ENCODE assay signal across 9 mouse cellular contexts in the genomic region with DNA sequence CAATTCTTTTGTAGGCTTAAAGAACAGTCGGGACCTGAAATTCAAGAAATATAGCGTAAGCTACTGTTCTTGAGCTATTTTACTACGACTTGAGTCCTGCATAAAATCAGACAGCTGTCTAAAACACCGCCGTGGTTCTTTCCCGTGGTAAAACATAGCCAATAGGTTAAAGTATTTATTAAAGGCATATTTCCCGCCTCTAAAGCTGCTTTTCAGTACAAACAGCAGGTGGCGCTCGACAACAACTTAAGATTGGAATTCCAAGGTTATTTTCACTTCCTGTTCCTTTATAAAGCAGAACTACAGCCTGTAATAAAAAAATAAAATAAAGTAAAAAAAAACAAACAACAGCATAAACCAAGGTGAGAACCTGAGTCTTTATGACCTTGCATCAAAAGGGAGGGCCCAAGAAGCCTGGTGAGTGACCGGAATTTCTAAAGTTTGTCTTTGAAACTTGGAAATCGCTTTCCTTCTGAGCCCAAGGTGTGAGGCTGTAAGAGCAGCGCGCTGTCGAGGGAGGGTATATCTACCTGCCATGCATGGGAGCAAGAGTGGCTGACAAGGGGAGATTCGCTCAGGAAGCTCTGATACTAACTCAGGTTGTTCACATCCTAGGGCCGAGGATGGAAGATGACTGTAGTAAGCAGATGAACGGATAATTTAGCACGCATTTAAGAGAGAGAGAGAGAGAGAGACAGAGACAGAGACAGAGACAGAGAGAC. TPM values are rescaled to one million over a fixed set of nuclear protein-coding genes. Genes with fewer than 3 reads are reported as not detected.
A peak's percentile ranks its signal among the peaks of the same experiment; 100 is the strongest.
DNase-seq lines count a peak whose midpoint lies in the region; ATAC-seq and TF ChIP-seq lines count a peak whose summit lies in the region.
"Had no signal": no experiment of that assay in that cellular context is flagged by ENCODE, and none has a peak within 500 bp of the region (broad histone marks: within the 10 kb centered on the region; RNA-seq: fewer than 3 reads in every experiment).

No protein-coding gene starts in this region.

- peak; percentile 86 for TF ChIP-seq CTCF in heart, adult 2 months (IDR thresholded peaks at IDR 0.05)

- no peaks in the 10 kb centered on the region for H3K36me3 ChIP-seq in liver, embryonic 12.5 days
- no peaks in the 10 kb centered on the region for H3K36me3 ChIP-seq in heart, adult 2 months (ENCODE audit: control insufficient read depth, insufficient read depth, low read length)
- H3K36me3 ChIP-seq in limb, embryonic 10.5 days = no peaks in the 10 kb centered on the region
- no peaks in the 10 kb centered on the region for H3K36me3 ChIP-seq in midbrain, embryonic 15.5 days (replicated peaks)

- H3K9me3 ChIP-seq in liver, embryonic 12.5 days (replicated peaks) = no peaks in the 10 kb centered on the region
- no peaks in the 10 kb centered on the region for H3K9me3 ChIP-seq in limb, embryonic 10.5 days (replicated peaks)
- H3K9me3 ChIP-seq in midbrain, embryonic 15.5 days = no peaks in the 10 kb centered on the region

- TF ChIP-seq EP300 in heart, adult 2 months (IDR thresholded peaks at IDR 0.05; ENCODE audit: insufficient read depth, low read depth, low read length) = no peak

- no peak overlapping the region for H3K27ac ChIP-seq in liver, embryonic 12.5 days
- H3K27ac ChIP-seq in heart, adult 2 months = no peak overlapping the region; the same call in 1 of the 2 replicates
- no peak overlapping the region for H3K27ac ChIP-seq in limb, embryonic 10.5 days
- no peak overlapping the region for H3K27ac ChIP-seq in midbrain, embryonic 15.5 days

- intact Hi-C loops in heart, adult 2 months (cut with DNase I) = loop anchor here (1.0 to 10.0 kb wide), 7 partner anchors 57 to 747 kb away; a partner anchor contains a TSS

- H3K4me3 ChIP-seq in liver, embryonic 12.5 days = no peak overlapping the region
- no peak overlapping the region for H3K4me3 ChIP-seq in heart, adult 2 months
- no peak overlapping the region for H3K4me3 ChIP-seq in limb, embryonic 10.5 days
- no peak overlapping the region for H3K4me3 ChIP-seq in midbrain, embryonic 15.5 days

- no peak for ATAC-seq in liver, embryonic 12.5 days
- peak; percentile 65 for ATAC-seq in midbrain, embryonic 15.5 days (replicated peaks)

- H3K79me2 ChIP-seq in heart, adult 2 months (replicated peaks; ENCODE audit: control insufficient read depth, insufficient read depth, low read length) = no peaks in the 10 kb centered on the region

- peaks cover 12% of the 10 kb centered on the region; the same call in 1 of the 2 replicates for H3K27me3 ChIP-seq in liver, embryonic 12.5 days (replicated peaks)
- no peaks in the 10 kb centered on the region for H3K27me3 ChIP-seq in heart, adult 2 months (ENCODE audit: control insufficient read depth, insufficient read depth, low read length)
- 0 out of 2 replicates have a peak, but pooled peaks cover 4% of the 10 kb centered on the region for H3K27me3 ChIP-seq in limb, embryonic 10.5 days (ENCODE audit: low read depth, poor library complexity, severe bottlenecking)
- H3K27me3 ChIP-seq in midbrain, embryonic 15.5 days (replicated peaks) = peaks cover 10% of the 10 kb centered on the region; the same call in 1 of the 2 replicates

- H3K9ac ChIP-seq in liver, embryonic 12.5 days = no peak overlapping the region
- H3K9ac ChIP-seq in heart, adult 2 months (ENCODE audit: low read depth, low read length) = no peak overlapping the region
- H3K9ac ChIP-seq in midbrain, embryonic 15.5 days = no peak overlapping the region

- H3K4me2 ChIP-seq in liver, embryonic 12.5 days = no peak overlapping the region
- H3K4me2 ChIP-seq in midbrain, embryonic 15.5 days = peak overlapping the region; percentile 39

- peak; percentile 74 for DNase-seq in liver
- DNase-seq in embryo, embryonic 11.5 days (ENCODE audit: low read depth, low spot score) = peak; percentile 64
- peak; percentile 66 to 77 for DNase-seq in heart, adult 2 months
- DNase-seq in kidney, adult 18-20 months = peak; percentile 63
- peak; percentile 82 for DNase-seq in limb, embryonic 10.5 days (ENCODE audit: low spot score)
- DNase-seq in spleen, postnatal 14 days (ENCODE audit: low spot score in 2 of 2) = peak; percentile 19 to 67

- 32% methylated on average over 18 of the region's 18 CpGs for WGBS in liver, embryonic 12.5 days (ENCODE audit: insufficient replicate concordance)
- WGBS in heart, adult 2 months = 37% methylated on average over 18 of the region's 18 CpGs
- WGBS in limb, embryonic 10.5 days = 40% methylated on average over 18 of the region's 18 CpGs
- WGBS in midbrain, embryonic 15.5 days = 34% methylated on average over 18 of the region's 18 CpGs

- no peak for TF ChIP-seq POLR2A in heart, adult 2 months (IDR thresholded peaks at IDR 0.05; ENCODE audit: insufficient read depth, low read depth, low read length)

- 0 out of 2 replicates have a peak, but pooled peaks cover 3% of the 10 kb centered on the region for H3K4me1 ChIP-seq in liver, embryonic 12.5 days
- H3K4me1 ChIP-seq in heart, adult 2 months (ENCODE audit: control insufficient read depth, insufficient read depth, low read length) = peaks cover 1% of the 10 kb centered on the region
- no peaks in the 10 kb centered on the region for H3K4me1 ChIP-seq in limb, embryonic 10.5 days
- H3K4me1 ChIP-seq in midbrain, embryonic 15.5 days = 0 out of 2 replicates have a peak, but pooled peaks cover 4% of the 10 kb centered on the region

RNA-seq across cellular contexts. Expression of a gene that starts 26.4 kb away (rescaled TPM):
- 0.18 TPM in 1 of 2 replicates, not detected in the other for polyA plus RNA-seq in liver, embryonic 12.5 days (2016; fragmentation: Nextera tagmentation; extraction: Ambion mirVana)
- total RNA-seq in heart, adult 2 months (2021) = not detected
- polyA plus RNA-seq in heart, adult 2 months (2012; rRNA removed) = 0.29 TPM in 1 of 2 replicates, not detected in the other
- polyA plus RNA-seq in limb, embryonic 10.5 days (2016; fragmentation: Nextera tagmentation; extraction: Ambion mirVana) = not detected in 2 replicates
- polyA plus RNA-seq in midbrain, embryonic 15.5 days (2015; fragmentation: Nextera tagmentation; extraction: Ambion mirVana) = 8.1 and 8.5 TPM in 2 replicates
- polyA plus RNA-seq: testis, adult 2 months had no signal

RNA-seq across cellular contexts. Expression of a gene that starts 58.3 kb away (rescaled TPM):
- 26.9 and 27.8 TPM in 2 replicates for polyA plus RNA-seq in liver, embryonic 12.5 days (2016; fragmentation: Nextera tagmentation; extraction: Ambion mirVana)
- 10 to 100 TPM; 11.6 to 13.8 TPM for total RNA-seq in heart, adult 2 months (2021)
- 5.1 and 6.9 TPM in 2 replicates for polyA plus RNA-seq in heart, adult 2 months (2012; rRNA removed)
- 76.5 and 82.9 TPM in 2 replicates for polyA plus RNA-seq in limb, embryonic 10.5 days (2016; fragmentation: Nextera tagmentation; extraction: Ambion mirVana)
- 32.6 and 33.4 TPM in 2 replicates for polyA plus RNA-seq in midbrain, embryonic 15.5 days (2015; fragmentation: Nextera tagmentation; extraction: Ambion mirVana)
